Mouse (Mus musculus) WW6 (cell line): Measurements from ENCODE around the gene Ntn3.

Experiments used
- DNase-seq: peaks from one replicate; pipeline ENCODE4 v3.0.0-alpha.2; 2013; ENCODE audit warnings: low read depth, low spot score

Ntn3 gene

GRCm38 (mm10) chr17:24191481-24191880 lies 17.9 kb downstream of the Ntn3 start:
- DNase-seq = no peak

DNA sequence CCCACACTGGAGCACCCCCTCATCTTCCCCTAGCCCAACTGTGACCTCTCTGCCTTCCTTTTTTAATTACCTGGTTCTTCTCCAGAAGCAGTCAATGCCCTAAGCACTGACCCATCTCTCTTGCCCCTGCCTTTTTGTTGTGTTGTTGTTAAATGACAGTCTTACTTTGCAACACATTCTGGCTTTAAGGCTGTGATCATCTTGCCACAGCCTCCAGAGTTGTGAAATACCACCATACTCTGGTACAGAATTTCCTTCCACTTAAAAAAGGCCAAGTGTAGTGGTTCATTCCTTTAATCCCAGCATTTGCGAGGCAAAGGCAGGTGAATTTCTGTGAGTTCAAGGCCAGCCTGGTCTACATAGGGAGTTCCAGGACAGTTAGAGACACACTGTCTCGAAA lies 18.4 kb downstream of the Ntn3 start:
- DNase-seq = no peak

DNA sequence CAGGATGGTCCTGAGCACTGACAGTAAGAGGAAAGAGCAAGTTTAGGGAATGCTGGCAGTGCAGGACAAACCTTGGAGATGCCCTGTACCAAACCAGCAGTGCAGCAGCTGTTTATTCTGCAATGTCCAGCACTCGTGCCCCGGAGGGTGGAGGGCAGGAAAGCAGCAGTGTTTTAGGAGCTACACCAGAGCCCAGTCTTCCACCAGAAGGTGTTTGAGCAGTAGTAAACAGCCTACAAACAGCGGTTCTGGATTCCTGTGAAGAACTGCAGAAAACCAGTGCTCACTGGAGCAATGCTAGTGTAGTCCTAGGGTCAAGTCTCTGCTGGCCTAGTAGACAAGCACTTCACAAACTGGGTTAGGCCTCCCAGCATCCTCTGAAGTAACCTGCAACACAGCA lies 35.1 kb downstream of the Ntn3 start:
- no peak for DNase-seq

GRCm38 (mm10) chr17:24173423-24173822 lies 35.9 kb downstream of the Ntn3 start:
- DNase-seq = no peak

- no peak for DNase-seq
Measured at GRCm38 (mm10) chr17:24171738-24172137, 37.6 kb downstream of the Ntn3 start.

GRCm38 (mm10) chr17:24170729-24171128 lies 38.6 kb downstream of the Ntn3 start:
- DNase-seq = no peak

GRCm38 (mm10) chr17:24170125-24170524 lies 39.2 kb downstream of the Ntn3 start:
- DNase-seq = no peak

DNA sequence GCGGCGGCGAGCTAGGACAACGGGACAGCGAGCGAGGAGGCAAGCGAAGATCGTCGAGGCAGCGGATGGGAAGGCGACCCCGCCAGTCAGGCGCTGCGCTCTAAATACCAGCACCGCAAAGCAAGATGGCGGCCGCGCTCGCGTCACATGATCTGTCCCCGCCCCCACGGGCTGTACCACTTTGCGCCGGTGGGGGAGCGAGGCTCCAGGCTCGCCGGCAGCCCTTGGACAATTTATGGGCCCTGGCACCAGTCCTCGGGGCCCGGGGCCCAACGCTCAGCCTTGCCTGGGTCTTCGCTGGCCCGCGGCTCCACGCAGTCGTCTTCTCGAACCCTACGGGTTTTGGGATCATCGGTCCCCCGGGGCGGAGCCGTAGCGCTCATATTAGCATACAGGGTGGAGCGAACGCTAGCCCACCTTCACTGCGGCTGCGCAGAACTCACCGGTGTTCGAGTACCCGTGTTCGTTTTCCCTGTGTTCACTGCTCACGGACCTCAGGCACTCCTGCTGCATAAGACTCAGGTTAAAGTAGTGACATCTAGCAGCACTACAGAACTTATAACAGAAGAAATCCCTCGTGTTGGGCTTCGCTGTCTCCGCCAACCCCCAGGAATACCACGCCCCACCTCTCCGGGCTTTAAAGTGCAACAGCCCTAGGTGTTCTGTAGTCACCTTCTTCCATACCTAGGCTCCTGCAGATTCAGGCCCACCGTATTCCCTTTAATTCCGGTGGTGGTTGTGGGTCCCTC lies 39.8 kb downstream of the Ntn3 start, which contains the start of gene Atp6v0c:
Gene Atp6v0c, minus strand, starts transcription at position 386 of the 749 bp plus-strand sequence.
- DNase-seq = peak; percentile 89

- no peak for DNase-seq
Measured at GRCm38 (mm10) chr17:24168590-24169277, 40.6 kb downstream of the Ntn3 start.

DNA sequence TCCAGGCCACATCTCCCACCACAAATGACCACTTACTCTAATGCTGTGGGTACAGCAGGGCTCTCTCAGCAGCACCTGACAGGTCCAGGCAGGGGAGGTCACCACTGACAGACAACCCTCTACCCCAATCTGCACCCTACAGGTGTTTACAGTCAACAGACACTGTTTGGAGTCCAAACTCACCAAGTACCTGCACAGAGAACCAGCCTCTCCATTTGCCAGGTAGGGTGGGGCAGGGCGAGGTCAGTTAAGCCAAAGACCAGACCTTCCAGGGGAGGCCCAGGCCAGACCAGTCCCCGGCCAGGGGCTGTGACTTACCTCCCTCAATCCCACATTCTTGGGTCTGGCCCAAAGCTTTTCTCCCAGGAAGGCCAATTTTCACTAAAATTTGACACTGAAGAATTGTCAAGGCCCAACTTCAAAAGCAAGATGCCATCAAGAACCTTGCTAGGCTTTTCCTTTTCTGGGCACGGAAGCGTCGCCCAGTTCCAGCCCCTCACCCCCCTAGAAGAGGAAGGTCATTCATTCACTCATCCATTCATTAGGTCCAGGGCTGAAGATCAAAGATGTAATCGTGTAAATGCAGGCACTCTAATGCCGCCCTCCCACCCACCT lies 41.3 kb downstream of the Ntn3 start:
- DNase-seq = no peak

DNA sequence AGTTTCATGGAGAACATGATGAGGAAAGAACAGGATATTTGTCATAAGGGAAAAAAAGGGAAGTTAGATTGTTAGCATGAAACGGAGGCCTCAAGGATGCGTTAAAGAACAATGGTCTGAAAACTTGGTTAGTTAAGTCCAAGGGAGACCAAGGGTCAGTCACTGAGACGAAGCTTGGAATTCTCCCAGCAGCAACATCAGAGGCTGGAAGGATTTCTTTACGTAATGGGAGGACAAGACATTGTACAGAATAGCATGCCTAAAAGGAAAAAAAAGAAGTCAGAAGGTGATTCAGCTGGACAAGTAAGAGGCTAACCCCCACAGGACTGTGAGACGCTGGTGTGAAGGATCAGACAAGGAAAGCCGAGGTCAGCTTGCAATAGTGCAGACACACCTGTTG lies 42.2 kb downstream of the Ntn3 start:
- no peak for DNase-seq

- DNase-seq = no peak
Measured at GRCm38 (mm10) chr17:24164566-24165259, 44.6 kb downstream of the Ntn3 start.

DNA sequence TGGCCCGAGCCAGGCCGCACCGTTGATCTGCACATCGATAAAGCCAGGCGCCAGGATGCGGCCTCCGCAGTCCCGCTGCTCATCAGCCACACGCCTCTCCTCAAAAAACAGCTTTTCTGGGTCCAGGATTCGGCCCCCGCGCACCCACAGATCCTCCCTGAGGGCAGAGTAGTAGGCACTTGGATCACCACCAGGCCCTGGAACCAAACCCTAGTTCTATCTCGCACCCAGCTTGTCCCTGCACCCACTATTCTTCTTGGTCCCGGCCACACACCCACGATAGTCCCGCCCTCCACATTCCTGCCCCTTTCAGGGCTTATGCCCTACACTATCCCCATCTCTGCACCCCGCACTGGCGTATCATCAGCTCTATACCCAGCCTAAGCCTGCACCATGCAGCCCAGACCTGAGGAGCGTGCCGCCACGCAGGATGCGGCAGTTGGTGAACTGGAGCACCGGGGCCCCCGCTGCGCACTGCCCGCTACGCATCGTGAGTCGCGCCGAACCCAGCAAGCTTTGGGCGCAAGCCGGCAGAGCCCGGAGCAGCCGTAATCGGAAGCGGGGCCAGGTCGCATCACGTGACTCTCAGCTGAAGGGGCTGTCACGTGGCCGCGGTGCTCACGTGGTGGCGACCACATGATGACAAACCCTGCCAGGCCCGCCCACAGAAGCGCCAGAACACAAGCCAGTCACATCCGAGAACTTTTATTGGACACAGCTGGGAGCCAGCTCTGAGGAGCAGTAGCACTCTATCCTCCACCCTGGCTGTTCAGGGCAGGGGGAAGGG lies 46.0 kb downstream of the Ntn3 start, which contains the start of gene Amdhd2:
Gene Amdhd2, minus strand, starts transcription at position 591 of the 787 bp plus-strand sequence.
- peak; percentile 97 for DNase-seq

GRCm38 (mm10) chr17:24162584-24163175 lies 46.7 kb downstream of the Ntn3 start:
- no peak for DNase-seq

DNA sequence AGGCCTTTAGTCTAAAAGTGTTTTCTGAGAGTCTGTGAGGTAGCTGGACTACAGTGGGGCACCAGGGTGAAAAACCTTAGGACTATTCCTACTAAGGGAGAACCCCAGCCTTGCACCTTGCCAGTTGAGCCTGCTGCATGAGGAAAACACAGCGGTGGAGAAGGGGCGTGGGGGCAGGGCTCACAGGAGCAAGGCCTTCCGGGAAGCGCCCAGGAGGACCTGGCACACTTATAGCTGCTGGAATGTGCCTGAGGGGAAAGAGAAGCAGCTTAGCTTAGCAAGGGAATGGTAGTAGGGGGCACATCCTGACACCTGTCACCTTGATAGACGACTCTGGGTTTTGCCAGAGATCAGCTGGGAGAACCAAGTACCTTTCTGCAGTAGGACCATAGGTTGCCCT lies 47.9 kb downstream of the Ntn3 start:
- no peak for DNase-seq

DNA sequence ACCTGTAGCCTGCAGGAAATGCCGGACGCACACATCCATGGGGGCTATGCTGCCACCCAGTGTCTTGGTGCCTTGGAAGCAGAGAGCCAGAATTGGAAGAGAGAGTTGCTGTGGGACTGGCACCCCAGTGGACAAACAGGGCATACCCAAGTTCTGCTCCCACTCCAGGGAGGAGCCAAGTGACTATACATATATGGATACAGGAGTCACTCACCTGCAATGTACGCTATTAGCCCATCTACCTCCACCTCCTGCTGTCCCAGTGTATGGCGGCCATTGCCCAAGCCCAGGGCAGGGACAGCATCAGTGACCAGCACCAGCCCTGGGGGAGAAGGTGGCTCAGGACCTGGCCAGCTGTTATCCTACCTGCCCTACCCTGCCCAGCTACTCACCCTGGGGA lies 51.8 kb downstream of the Ntn3 start:
- DNase-seq = no peak

GRCm38 (mm10) chr17:24157121-24157520 lies 52.2 kb downstream of the Ntn3 start:
- no peak for DNase-seq

DNA sequence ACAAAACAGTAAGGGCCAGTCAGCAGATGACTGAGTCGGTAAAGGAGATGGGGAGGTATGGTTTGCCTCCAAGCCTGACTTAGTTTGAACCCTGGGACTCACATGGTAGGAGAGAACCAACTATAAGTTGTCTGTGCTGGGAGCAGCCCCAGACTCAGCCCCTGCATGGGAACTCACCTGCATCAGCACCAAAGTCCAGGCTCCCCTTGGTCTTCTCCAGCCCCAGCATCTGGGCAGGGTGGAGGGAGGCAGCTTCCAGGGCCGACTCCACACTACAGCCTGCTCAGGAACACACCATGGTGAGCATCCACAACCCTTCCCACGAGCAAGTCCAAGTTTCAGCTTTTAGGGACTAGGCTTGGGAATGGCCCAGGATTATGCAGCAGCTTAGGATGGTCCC lies 52.9 kb downstream of the Ntn3 start:
- DNase-seq = no peak

GRCm38 (mm10) chr17:24155742-24156141 lies 53.6 kb downstream of the Ntn3 start:
- no peak for DNase-seq

GRCm38 (mm10) chr17:24154463-24154862 lies 54.9 kb downstream of the Ntn3 start:
- no peak for DNase-seq
